Mouse (Mus musculus) G1E-ER4 (cell line): ENCODE results near the gene Tigd3. TPM values are rescaled to one million over a fixed set of nuclear protein-coding genes. Genes with fewer than 3 reads are reported as not detected.

Source experiments
- GATA1 ChIP-seq: IDR thresholded peaks from one replicate; pipeline ENCODE4 v1.8.0; 2012; ENCODE audit warnings: low read length, inconsistent platforms
- polyA plus RNA-seq: library from polyadenylated mRNA; stranded (reverse); fragments of >175 nt; gene quantifications from 2 replicates; pipeline ENCODE4 v1.2.3, GENCODE M21; 2012

The Tigd3 gene
- polyA plus RNA-seq, 1 experiment, result 0.73 TPM

GRCm38 (mm10) chr19:5846557-5847305 lies 47.2 kb downstream of the Tigd3 start:
- no peak for TF ChIP-seq GATA1

- no peak for TF ChIP-seq GATA1
Observed at GRCm38 (mm10) chr19:5846154-5846553, 47.8 kb downstream of the Tigd3 start.

- TF ChIP-seq GATA1, result no peak
Observed at GRCm38 (mm10) chr19:5845319-5846135, 48.4 kb downstream of the Tigd3 start.

GRCm38 (mm10) chr19:5844831-5845318 lies 49.1 kb downstream of the Tigd3 start:
- TF ChIP-seq GATA1, result no peak

GRCm38 (mm10) chr19:5843781-5844691 lies 49.9 kb downstream of the Tigd3 start:
- TF ChIP-seq GATA1, result no peak

- TF ChIP-seq GATA1, result no peak
Observed at GRCm38 (mm10) chr19:5842785-5843730, 50.9 kb downstream of the Tigd3 start.

- TF ChIP-seq GATA1, result no peak
Observed at GRCm38 (mm10) chr19:5841999-5842784, 51.8 kb downstream of the Tigd3 start.

- TF ChIP-seq GATA1, result no peak
Observed at GRCm38 (mm10) chr19:5841389-5841946, 52.5 kb downstream of the Tigd3 start.

Other genes with a start within 250 kb of the Tigd3 start
- 89.3 and 105 TPM in 2 replicates for gene Sipa1, start 230.4 kb downstream of the Tigd3 start, polyA plus RNA-seq
- gene Map3k11, start 205.4 kb downstream of the Tigd3 start, polyA plus RNA-seq, result 136 and 165 TPM in 2 replicates
- gene Pcnx3, start 205.2 kb downstream of the Tigd3 start, polyA plus RNA-seq, result 206 and 209 TPM in 2 replicates
- 0.21 and 0.23 TPM in 2 replicates for gene Kcnk7, start 189.8 kb downstream of the Tigd3 start, polyA plus RNA-seq
- gene Ehbp1l1, start 167.8 kb downstream of the Tigd3 start, polyA plus RNA-seq, result 91.2 and 97.8 TPM in 2 replicates
- 71.1 and 79.7 TPM in 2 replicates for gene Fam89b, start 164.5 kb downstream of the Tigd3 start, polyA plus RNA-seq
- not detected in 2 replicates for gene Ltbp3, start 153.2 kb downstream of the Tigd3 start, polyA plus RNA-seq
- gene Scyl1, start 122.7 kb downstream of the Tigd3 start, polyA plus RNA-seq, result 76.3 and 96.3 TPM in 2 replicates
- gene Frmd8, start 18.9 kb downstream of the Tigd3 start, polyA plus RNA-seq, result 12.9 and 13.6 TPM in 2 replicates
- gene Slc25a45, start 16.3 kb downstream of the Tigd3 start, polyA plus RNA-seq, result 0.15 and 0.64 TPM in 2 replicates
- 34.4 and 70.2 TPM in 2 replicates for gene Dpf2, start 18.9 kb upstream of the Tigd3 start, polyA plus RNA-seq
- gene Cdc42ep2, start 30.7 kb upstream of the Tigd3 start, polyA plus RNA-seq, result 0.39 and 0.43 TPM in 2 replicates
- 45.7 and 48.5 TPM in 2 replicates for gene Pola2, start 70.1 kb upstream of the Tigd3 start, polyA plus RNA-seq
- gene Slc22a20, start 92.0 kb upstream of the Tigd3 start, polyA plus RNA-seq, result not detected in 2 replicates
- gene Capn1, start 121.7 kb upstream of the Tigd3 start, polyA plus RNA-seq, result 83.7 and 139 TPM in 2 replicates
- gene Syvn1, start 152.4 kb upstream of the Tigd3 start, polyA plus RNA-seq, result 90.1 and 101 TPM in 2 replicates
- gene Mrpl49, start 163.6 kb upstream of the Tigd3 start, polyA plus RNA-seq, result 37.7 and 52.6 TPM in 2 replicates
- 3,884 and 3,991 TPM in 2 replicates for gene Fau, start 163.7 kb upstream of the Tigd3 start, polyA plus RNA-seq
- gene Znhit2, start 167.0 kb upstream of the Tigd3 start, polyA plus RNA-seq, result 98.9 and 102 TPM in 2 replicates
- gene Tm7sf2, start 174.2 kb upstream of the Tigd3 start, polyA plus RNA-seq, result 26.5 and 33.6 TPM in 2 replicates
- gene Vps51, start 183.1 kb upstream of the Tigd3 start, polyA plus RNA-seq, result 39.5 and 65.2 TPM in 2 replicates
- gene Tmem262, start 185.9 kb upstream of the Tigd3 start, polyA plus RNA-seq, result not detected in 2 replicates
- gene Gm28374, start 188.1 kb upstream of the Tigd3 start, polyA plus RNA-seq, result 0.53 and 0.67 TPM in 2 replicates
- gene Zfpl1, start 190.8 kb upstream of the Tigd3 start, polyA plus RNA-seq, result 61.7 and 75.6 TPM in 2 replicates
- 13.3 and 17.8 TPM in 2 replicates for gene Cdca5, start 190.8 kb upstream of the Tigd3 start, polyA plus RNA-seq
- gene AC131692.1, start 200.3 kb upstream of the Tigd3 start, polyA plus RNA-seq, result 3.5 and 4.9 TPM in 2 replicates
- gene Naaladl1, start 211.6 kb upstream of the Tigd3 start, polyA plus RNA-seq, result 0.38 and 0.46 TPM in 2 replicates
- gene Sac3d1, start 224.5 kb upstream of the Tigd3 start, polyA plus RNA-seq, result 82.9 and 91.0 TPM in 2 replicates
- 89.0 and 122 TPM in 2 replicates for gene Snx15, start 234.2 kb upstream of the Tigd3 start, polyA plus RNA-seq
- gene Batf2, start 246.8 kb upstream of the Tigd3 start, polyA plus RNA-seq, result not detected in 2 replicates
- 81.6 and 111 TPM in 2 replicates for gene Arl2, start 247.4 kb upstream of the Tigd3 start, polyA plus RNA-seq